Mouse (Mus musculus): ENCODE data around the gene Pqlc2. TPM values are rescaled to one million over a fixed set of nuclear protein-coding genes. Genes with fewer than 3 reads are reported as not detected.

Gene Pqlc2
- total RNA-seq, 2 experiments from 2014 or later, result 6.4 to 7.4 TPM

Small RNAs within 50 kb of the gene (microRNA-seq; reads per million reads assigned to microRNA genes)
- 0 reads per million in 2 experiments for gene Gm24245 (ENCODE audit: borderline number of aligned reads in 2 of 2)
- 0 to 1.3 reads per million in 2 experiments for gene Gm25732 (ENCODE audit: borderline number of aligned reads in 2 of 2)

Other genes with a start within 250 kb of the Pqlc2 start
- not detected for gene Htr6, start 235.1 kb downstream of the Pqlc2 start, total RNA-seq (2021)
- 10 to 100 TPM; 25.5 to 29.1 TPM for gene Nbl1, start 217.7 kb downstream of the Pqlc2 start, total RNA-seq (2021)
- 100 to 1,000 TPM; 679 to 769 TPM for gene Minos1, start 179.6 kb downstream of the Pqlc2 start, total RNA-seq (2021)
- 100 to 1,000 TPM; 393 to 443 TPM for gene Capzb, start 117.8 kb downstream of the Pqlc2 start, total RNA-seq (2021)
- 10 to 100 TPM; 52.5 to 53.3 TPM for gene Akr7a5, start within 50 bp of the Pqlc2 start, total RNA-seq (2021)
- gene Mrto4, start 41.9 kb upstream of the Pqlc2 start, total RNA-seq (2021), result 10 to 100 TPM; 26.8 to 28.6 TPM
- 10 to 100 TPM; 50.2 to 50.6 TPM for gene Emc1, start 41.9 kb upstream of the Pqlc2 start, total RNA-seq (2021)
- gene Ubr4, start 41.9 kb upstream of the Pqlc2 start, total RNA-seq (2021), result 100 to 1,000 TPM; 107 to 109 TPM
- 1 to 10 TPM; 5.7 to 6.0 TPM for gene Iffo2, start 219.8 kb upstream of the Pqlc2 start, total RNA-seq (2021)

Measured in heart, postnatal 36 days (tissue).